Mouse (Mus musculus) adrenal gland, adult 18-20 months (tissue): ENCODE measurements around the gene Caskin1. TPM values are rescaled to one million over a fixed set of nuclear protein-coding genes. Genes with fewer than 3 reads are reported as not detected.

ENCODE experiments used
- total RNA-seq, 2 experiments: library from RNA; stranded (reverse); gene quantifications; 1 replicate in 1 of 2; 2 replicates in 1 of 2; pipeline ENCODE4 v1.2.3; 2021

Gene Caskin1
- total RNA-seq, 2 experiments from 2014 or later: 16.0 to 31.5 TPM

Other genes starting within 250 kb of the Caskin1 start
- gene Ccnf, start 237.1 kb upstream of the Caskin1 start, total RNA-seq: 1 to 10 TPM; 2.2 to 2.3 TPM
- under 1 TPM in 1 of 2 experiments, not detected in 1; 0.10 TPM for gene Abca17, start 137.5 kb upstream of the Caskin1 start, total RNA-seq
- gene Abca3, start 136.7 kb upstream of the Caskin1 start, total RNA-seq: 10 to 100 TPM; 23.2 to 27.7 TPM
- 10 to 100 TPM; 61.1 to 82.0 TPM for gene Rnps1, start 74.0 kb upstream of the Caskin1 start, total RNA-seq
- 100 to 1,000 TPM; 249 to 330 TPM for gene Eci1, start 62.0 kb upstream of the Caskin1 start, total RNA-seq
- 1 to 10 TPM; 2.8 to 4.0 TPM for gene Dnase1l2, start 45.5 kb upstream of the Caskin1 start, total RNA-seq
- gene E4f1, start 18.3 kb upstream of the Caskin1 start, total RNA-seq: 10 to 100 TPM; 21.9 to 23.1 TPM
- 10 to 100 TPM; 85.8 to 86.4 TPM for gene Pgp, start 18.2 kb upstream of the Caskin1 start, total RNA-seq
- gene Bricd5, start 14.7 kb upstream of the Caskin1 start, total RNA-seq: under 1 TPM; 0.42 to 0.53 TPM
- 10 to 100 TPM; 24.6 to 26.5 TPM for gene Mlst8, start 9.5 kb upstream of the Caskin1 start, total RNA-seq
- gene Traf7, start 39.3 kb downstream of the Caskin1 start, total RNA-seq: 100 to 1,000 TPM; 101 to 105 TPM
- 1 to 10 TPM; 1.5 to 2.0 TPM for gene Rab26, start 45.6 kb downstream of the Caskin1 start, total RNA-seq
- 10 to 100 TPM; 37.9 to 38.2 TPM for gene Pkd1, start 61.2 kb downstream of the Caskin1 start, total RNA-seq
- gene Tsc2, start 144.0 kb downstream of the Caskin1 start, total RNA-seq: 100 to 1,000 TPM in 1 of 2 experiments, 10 to 100 TPM in 1; 93.3 to 111 TPM
- 1 to 10 TPM; 7.3 to 8.0 TPM for gene Nthl1, start 144.1 kb downstream of the Caskin1 start, total RNA-seq
- gene Slc9a3r2, start 161.7 kb downstream of the Caskin1 start, total RNA-seq: 10 to 100 TPM; 62.0 to 90.2 TPM
- not detected for gene Npw, start 169.9 kb downstream of the Caskin1 start, total RNA-seq
- 10 to 100 TPM; 50.0 to 55.7 TPM for gene Zfp598, start 181.1 kb downstream of the Caskin1 start, total RNA-seq
- gene Syngr3, start 201.4 kb downstream of the Caskin1 start, total RNA-seq: 1 to 10 TPM; 2.2 to 3.3 TPM
- gene Gfer, start 207.6 kb downstream of the Caskin1 start, total RNA-seq: 10 to 100 TPM; 31.9 to 33.9 TPM
- 1 to 10 TPM; 2.8 to 3.9 TPM for gene Noxo1, start 207.6 kb downstream of the Caskin1 start, total RNA-seq
- 10 to 100 TPM; 30.2 to 32.4 TPM for gene Tbl3, start 219.1 kb downstream of the Caskin1 start, total RNA-seq
- gene Rnf151, start 229.5 kb downstream of the Caskin1 start, total RNA-seq: not detected
- 100 to 1,000 TPM; 653 to 681 TPM for gene Rps2, start 229.5 kb downstream of the Caskin1 start, total RNA-seq
- 100 to 1,000 TPM; 239 to 321 TPM for gene Ndufb10, start 235.9 kb downstream of the Caskin1 start, total RNA-seq
- gene Rpl3l, start 239.2 kb downstream of the Caskin1 start, total RNA-seq: 1 to 10 TPM in 1 of 2 experiments, not detected in 1; 1.2 TPM
- 10 to 100 TPM; 83.9 to 94.4 TPM for gene Msrb1, start 248.0 kb downstream of the Caskin1 start, total RNA-seq